Mouse (Mus musculus) cerebellum, postnatal 25 days (tissue): ENCODE measurements around the gene Rab5c.

Experiments used
- DNase-seq, 2 experiments: peaks; one replicate each; pipeline ENCODE4 v3.0.0; 2021; ENCODE audit warnings: mixed read lengths in 2 of 2

Rab5c gene

DNA sequence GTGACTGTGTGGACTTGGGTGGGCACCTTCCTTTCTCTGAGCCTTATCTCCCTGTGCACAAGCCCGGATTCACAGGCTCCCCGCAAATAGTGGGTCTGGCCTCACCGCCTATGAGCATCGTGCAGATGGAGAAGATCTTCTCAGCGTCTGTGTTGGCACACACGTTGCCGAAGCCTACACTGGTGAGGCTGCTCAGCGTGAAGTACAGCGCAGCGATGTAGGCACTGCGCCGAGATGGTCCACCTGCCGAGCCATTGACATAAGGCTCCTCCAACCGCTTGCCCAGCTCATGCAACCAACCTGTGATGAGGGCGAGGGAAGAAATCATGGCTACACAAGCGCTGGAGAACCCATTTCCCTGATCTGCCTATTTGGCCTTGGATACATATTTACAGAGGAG, 12.1 kb upstream of the Rab5c start:
- DNase-seq, result no peak

DNA sequence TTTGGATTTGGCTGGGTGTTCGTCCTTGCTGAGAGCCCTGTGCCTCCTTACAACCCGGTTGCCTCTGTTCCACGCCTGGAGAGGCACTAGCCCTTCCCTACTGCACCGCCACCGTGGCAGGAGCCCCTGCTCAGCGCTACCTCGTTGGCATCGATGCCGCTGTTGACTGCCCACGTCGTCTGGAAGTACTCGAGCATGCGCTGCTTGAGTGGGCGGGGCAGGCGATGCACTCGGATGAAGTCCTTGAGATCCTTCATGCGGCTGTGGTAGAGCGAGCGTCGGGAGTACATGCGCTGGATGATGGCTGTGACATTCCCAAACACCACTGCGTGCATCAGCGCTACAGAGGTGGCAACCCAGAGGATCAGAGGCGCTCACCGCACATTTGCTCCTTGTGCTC, 11.5 kb upstream of the Rab5c start:
- DNase-seq, result no peak

DNA sequence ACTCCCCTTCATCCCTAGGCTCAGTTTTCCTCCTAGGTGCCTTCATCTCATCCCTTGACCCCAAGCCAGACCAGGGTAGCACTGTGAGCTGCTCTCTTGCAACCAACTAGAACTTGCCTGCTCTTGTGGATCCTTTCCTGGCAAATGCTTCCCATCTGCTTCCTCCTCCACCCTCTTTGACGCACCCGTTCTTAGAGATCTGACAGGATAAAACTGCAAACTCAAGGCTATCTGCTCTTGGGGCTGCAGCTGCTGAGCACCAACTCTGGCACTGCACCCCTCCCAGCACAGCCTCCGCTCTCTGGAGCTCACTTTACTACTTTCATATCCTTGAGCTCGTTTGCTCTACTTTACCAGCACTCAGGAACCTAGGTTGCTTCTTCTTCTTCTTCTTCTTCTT, 10.6 kb upstream of the Rab5c start:
- DNase-seq, result no peak

GRCm38 (mm10) chr11:100747114-100747513, 9.1 kb upstream of the Rab5c start:
- DNase-seq, result no peak

GRCm38 (mm10) chr11:100746546-100746945, 8.5 kb upstream of the Rab5c start:
- no peak for DNase-seq

GRCm38 (mm10) chr11:100745085-100745484, 7.1 kb upstream of the Rab5c start:
- peak; percentile 63 to 74 for DNase-seq

DNA sequence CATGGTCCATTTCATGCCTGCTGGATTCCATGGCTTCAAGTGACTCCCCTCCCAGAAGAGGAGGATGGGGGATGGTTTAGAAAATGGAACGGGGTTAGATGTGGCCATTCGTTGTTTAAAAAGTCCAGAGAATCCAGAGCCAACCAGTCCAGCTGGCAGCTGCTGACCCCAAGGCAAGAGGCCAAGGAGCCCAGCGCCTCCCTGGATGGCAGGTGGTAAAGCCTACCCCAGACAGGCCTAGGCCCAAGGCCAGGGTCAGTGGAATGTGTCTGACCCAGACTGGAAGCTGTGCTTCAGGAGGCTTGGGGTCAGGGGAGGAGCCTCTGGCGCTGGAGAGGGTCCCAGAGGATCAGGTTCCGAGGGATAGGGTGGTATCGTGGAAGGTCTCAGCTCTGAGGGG, 3.3 kb upstream of the Rab5c start:
- peak in 1 of 2 experiments; percentile 45 for DNase-seq

- DNase-seq, result no peak
These were observed 734 bp upstream of the Rab5c start for GRCm38 (mm10) chr11:100738749-100739148.

DNA sequence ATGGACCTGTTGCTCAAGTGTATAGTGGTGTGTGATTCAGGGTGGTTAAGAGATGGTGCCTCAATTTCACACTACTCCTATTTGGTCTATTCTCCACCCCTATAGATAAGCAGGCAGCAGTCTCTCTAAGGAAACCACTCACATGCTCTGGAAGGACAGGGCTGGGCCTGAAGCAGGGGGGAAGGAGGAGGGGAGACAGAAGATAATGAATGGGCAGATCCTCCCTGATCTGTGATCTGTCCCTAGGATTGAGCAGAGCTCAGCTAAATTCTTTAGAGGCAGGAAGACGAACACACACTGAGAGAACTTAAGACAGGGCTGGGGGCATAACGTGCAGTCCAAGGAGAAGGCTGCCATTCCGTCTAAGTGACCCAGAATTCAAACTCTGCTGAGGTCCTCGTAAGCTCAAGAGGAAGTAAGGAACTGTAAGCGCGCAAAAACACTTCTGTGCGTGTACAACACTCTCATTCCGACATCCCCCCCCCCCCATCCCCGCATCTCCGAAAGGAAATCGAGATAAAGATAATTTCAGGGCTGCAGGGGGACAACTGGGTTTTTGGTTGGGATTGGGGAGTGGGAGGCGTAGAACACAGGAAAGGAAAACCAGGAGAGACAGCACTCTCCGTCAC, 796 bp downstream of the Rab5c start:
- DNase-seq, result no peak

DNA sequence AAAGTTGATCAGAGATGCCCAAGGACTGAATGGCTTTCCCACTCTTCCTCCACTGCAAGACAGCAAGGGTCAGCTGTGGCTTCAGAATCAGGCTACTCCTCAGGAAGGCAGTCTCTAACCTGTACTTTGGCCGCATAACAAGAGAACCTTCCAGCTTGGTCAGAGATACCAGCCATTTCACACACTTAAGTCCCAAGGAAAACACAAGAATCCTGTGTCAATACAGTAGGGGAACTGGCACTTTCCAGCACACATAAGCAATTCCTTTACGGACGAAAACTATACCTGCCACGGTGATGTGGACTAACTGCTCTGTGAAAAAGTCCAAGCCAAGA, 1.3 kb downstream of the Rab5c start:
- no peak for DNase-seq

GRCm38 (mm10) chr11:100735954-100736745, 1.9 kb downstream of the Rab5c start:
- DNase-seq, result no peak

- DNase-seq, result no peak
These were observed 2.7 kb downstream of the Rab5c start for GRCm38 (mm10) chr11:100735134-100735865.

DNA sequence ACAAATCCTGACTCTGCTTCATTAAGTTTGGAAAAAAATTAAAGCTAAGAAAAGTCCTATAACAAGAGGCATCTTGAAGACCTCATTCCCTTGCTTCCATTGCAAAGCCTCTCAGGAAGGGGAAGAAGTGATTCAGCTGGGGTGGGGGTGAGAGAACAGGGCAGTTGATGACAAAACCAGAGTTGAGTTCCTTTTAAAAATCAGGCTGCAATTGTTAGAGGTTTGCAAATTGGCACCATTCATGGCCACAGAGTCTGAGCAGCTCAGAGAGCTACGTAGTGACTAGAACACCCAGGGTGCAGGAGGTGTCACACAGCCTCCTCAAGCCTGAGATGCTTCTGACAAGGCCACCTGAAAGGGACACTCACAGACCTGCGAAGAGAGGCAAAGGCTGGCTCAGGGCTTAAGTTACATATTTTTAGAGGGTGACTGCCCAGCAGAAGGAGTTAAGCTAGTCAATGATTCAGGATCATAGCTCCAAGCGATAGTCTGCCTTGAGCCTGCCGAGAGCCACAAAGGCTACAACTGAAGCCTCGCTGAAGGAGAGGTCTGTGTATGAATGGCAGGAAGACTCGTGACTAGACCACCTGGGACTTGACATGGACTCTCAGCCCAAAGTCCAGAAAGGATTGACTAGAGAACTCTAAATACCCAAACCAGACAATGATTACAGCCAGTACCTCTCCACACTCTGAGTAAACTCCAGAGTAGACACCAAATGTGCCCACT, 7.4 kb downstream of the Rab5c start:
- DNase-seq, result no peak

GRCm38 (mm10) chr11:100729976-100730375, 8.0 kb downstream of the Rab5c start:
- no peak for DNase-seq

DNA sequence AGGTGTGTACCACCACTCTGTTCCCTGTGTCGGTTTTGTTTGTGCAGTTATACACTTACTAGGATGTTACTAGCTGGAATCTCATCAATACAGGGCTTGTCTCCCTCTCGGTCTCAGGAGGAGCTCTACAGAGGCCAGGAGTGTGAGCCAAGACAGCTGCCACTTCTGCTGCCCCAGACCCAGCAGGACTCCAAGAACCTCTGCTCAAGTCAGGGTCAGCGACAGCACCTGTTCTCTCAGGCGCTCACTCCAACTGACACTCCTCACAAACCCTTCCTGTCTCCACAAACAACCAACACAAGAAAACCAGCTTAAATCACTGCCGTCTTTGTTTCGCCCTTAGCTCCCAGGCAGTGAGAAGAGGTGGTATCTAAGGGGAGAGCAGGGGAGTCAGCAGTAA, 9.4 kb downstream of the Rab5c start:
- DNase-seq, result no peak

DNA sequence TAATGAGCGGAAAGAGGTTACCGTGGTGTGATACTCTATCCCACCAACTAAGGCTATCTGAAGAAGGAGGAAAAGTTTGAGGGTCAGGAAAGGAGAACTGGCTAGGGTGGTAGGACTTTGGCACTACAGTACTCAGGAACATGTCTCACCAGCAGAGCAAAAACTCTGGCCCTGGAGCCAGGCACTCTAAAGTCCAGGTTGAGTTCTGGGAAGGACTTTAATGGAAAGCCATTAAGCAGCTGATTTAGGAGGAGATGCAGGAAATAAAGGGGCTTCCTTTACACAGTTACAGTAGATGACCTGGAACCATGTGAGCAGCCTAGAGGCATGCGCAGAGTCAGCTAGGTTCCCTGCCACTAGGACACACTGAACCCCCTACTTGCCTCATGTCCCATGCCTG, 10.8 kb downstream of the Rab5c start:
- DNase-seq, result no peak

DNA sequence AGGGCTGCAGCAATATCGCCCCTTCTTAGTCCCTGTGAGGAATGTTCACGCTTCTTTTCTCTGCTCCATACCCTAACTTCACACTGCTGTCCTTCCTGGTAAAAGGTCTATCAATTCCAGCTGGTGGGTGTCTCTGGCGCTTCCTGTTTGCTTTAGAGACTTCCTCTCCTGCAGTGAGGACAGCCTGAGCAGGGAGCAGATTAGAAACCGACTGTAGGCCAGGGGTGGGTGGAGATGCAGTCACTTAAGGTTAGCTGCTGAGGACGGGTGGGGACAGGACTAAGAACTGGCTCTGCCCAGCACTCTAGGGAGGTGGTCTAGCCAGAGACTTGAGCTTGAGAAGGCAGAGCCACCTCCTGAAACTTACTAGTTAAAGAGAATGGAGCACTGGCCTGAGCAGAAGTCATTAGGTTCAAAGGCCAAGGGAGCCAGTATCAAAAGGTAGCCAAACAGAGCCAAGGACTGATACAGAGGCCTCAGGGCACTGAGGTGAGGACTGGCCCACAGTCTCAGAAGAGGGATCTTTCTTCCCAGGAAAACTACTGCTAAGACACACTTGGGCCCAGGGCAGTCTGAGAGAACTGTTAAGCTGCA, 13.0 kb downstream of the Rab5c start:
- no peak for DNase-seq

GRCm38 (mm10) chr11:100722493-100723028, 15.5 kb downstream of the Rab5c start:
- DNase-seq, result no peak

DNA sequence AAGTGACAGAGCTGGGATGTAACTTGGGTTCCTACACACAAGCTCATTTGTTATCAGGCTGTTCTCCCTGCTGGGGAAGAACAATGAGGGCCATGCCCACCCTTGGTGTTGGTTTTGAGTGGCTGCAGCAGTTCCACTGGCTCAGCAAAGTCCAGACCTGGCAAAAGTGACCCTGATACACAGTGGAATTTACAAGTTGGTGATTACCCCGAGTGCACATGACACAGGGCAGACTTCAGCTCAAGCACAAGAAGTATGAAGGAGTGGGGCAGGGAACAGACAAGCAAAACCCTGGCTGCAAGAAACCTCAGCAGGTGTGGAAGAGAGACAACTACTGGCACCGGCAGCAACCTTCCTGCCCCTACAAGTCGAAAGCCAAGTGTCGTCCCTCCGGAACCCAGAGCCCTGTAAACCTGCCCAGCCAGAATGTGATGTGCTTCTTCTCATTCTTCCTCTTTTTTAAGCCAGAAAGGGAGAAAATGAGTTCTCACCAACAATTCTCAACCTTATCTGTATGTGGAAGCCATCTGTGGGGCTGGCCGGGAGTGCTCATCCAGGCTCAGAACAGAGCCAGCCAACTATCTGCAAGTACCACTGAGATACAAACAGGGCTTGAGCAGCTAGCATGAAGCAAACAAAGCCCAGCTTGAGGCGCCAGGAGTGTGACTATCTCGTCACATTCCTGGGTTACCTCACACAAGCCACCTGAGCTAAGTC, 16.1 kb downstream of the Rab5c start:
- DNase-seq, result no peak

DNA sequence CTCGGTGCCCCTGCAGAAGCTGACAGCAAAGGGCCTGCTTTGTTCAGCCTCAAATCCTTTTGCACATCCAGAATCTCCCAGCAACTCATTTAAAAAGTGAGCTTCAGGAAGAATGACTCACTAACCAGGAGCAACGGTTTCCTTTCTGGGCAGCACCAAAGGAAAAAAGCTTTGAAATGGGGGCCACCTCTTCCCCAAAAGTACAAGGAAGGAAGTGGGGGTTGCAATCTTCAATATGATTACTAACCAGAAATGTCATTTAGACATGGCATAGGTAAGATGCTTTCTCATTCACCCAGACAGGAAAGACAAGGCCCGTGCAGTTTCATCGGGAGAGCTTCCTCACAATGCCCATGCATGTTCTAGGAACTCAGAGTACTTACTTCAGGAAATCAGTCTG, 16.8 kb downstream of the Rab5c start:
- no peak for DNase-seq

- no peak for DNase-seq
These were observed 17.7 kb downstream of the Rab5c start for GRCm38 (mm10) chr11:100720345-100720744.

DNA sequence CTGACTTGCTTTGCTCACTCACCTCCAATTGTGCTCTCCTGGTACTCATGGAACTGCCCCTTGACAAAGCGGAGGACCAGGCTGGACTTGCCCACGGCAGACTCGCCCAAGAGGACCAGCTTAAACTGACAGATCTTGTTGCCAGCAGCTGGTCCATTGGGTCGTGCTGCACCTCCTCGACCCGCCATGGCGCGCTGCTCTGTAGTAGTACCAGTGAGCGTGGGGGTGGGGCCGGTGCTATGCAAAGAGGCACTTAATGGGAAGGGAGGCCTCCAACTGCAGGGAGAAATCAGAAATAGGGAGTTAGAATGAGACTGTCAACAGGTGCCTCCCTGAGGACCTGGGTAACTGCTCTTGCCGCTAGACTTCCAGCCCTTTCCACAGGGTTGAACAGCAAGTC, 18.1 kb downstream of the Rab5c start:
- no peak for DNase-seq
